Mouse (Mus musculus) C2C12 (cell line): ENCODE measurements around the gene 4930412O13Rik.

ENCODE experiments used
- CTCF ChIP-seq: IDR thresholded peaks from one replicate; pipeline ENCODE4 v1.5.1; 2011; ENCODE audit not compliant: control insufficient read depth, insufficient read depth, insufficient read length
- MYOD1 ChIP-seq: IDR thresholded peaks from one replicate; pipeline ENCODE4 v1.6.1; 2011; ENCODE audit warnings: low read depth; ENCODE audit not compliant: control insufficient read depth, insufficient read length

DNA sequence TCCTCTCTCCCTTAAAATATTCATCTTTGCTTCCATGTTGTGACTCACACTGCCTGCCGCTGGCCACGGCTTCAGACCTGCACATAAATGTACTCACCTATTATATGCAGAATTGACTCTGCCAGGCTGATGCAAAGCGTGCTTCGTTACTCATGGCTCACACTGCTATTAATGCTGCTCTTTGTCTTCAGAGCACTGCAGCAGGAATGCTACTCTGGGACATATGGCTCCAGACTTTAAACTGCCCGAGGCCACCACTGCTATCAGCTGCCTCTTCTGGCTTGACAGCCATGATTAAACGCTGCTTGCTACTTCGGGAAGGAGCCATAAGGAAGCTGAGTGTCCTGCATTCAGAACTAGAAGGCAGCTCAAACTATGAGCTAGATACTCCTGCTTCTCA lies 45.9 kb upstream of the 4930412O13Rik start:
- TF ChIP-seq CTCF (no peak), MYOD1 (no peak)
